Mouse (Mus musculus) heart, adult 2 months (tissue): Measurements from ENCODE around the gene Elobl.

ENCODE experiments used
- CTCF ChIP-seq: fragments of 200-600 bp; IDR thresholded peaks from 2 replicates; pipeline ENCODE4 v1.8.1; 2022; ENCODE audit warnings: antibody characterized with exemption, mild to moderate bottlenecking, moderate library complexity
- EP300 ChIP-seq: fragments of 200-500 bp; IDR thresholded peaks from 2 replicates; pipeline ENCODE4 v1.6.1; 2011; ENCODE audit warnings: low read depth, low read length, control low read depth; ENCODE audit not compliant: insufficient read depth
- POLR2A ChIP-seq: fragments of 200-500 bp; IDR thresholded peaks from 2 replicates; pipeline ENCODE4 v1.6.1; 2011; ENCODE audit warnings: mild to moderate bottlenecking, low read depth, low read length, control low read depth; ENCODE audit not compliant: insufficient read depth

DNA sequence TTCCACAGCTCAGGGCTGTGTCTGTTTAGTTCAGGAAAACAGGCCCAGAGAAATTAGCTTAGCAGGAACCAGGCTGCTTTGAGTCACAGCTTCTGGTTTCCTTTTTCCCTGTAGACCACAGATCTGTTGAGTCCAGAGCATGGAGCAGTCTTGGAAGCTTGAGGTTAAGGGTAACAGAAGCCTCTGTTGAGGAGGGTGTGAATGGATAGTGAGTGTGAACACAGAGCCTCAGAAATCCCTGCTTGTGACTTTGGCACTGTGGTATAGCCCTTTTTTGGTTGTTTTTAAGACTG lies 33.7 kb upstream of the Elobl start:
- TF ChIP-seq POLR2A (peak; percentile 38; the same call in 1 of the 2 replicates), CTCF (no peak), EP300 (no peak)
